Mouse (Mus musculus): ENCODE results near the gene Catsper2. TPM values are rescaled to one million over a fixed set of nuclear protein-coding genes. Genes with fewer than 3 reads are reported as not detected.

Gene Catsper2
- 0.55 and 0.79 TPM in 2 replicates for polyA plus RNA-seq (2012; ENCODE audit: low replicate concordance)

GRCm38 (mm10) chr2:121413387-121414042 lies at the start of gene Catsper2, which contains the start of gene Pdia3:
TSS of gene Catsper2 (minus strand) at chr2:121413792.
TSS of gene Pdia3 (plus strand) at chr2:121413775.

GRCm38 (mm10) chr2:121456692-121457642 lies 43.4 kb upstream of the Catsper2 start, which contains the start of gene Serinc4:
TSS of gene Serinc4 (minus strand) at chr2:121456781.

DNA sequence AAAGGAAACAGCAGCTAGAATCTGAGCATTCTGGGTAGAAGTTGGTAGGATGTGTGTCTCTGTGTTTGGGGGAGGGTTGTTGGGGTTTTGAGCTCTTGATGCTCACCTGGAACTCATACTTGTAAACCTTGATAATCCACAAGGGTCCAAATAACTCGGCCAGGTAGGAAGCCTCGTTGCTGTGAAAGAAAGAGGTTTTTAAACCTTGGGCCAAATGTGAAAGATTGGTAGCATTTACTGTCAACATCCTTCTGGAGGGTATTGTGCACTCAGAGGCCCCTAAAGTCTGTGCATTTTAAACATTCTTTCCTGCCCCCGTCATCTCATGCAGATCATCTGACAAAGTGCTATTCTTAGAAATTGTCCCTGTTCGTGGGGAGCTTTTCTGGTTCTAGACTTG lies 39.4 kb upstream of the Catsper2 start, which contains the start of gene Hypk:
Hypk (plus strand) TSS at position 301 of the 400 bp plus-strand sequence.

DNA sequence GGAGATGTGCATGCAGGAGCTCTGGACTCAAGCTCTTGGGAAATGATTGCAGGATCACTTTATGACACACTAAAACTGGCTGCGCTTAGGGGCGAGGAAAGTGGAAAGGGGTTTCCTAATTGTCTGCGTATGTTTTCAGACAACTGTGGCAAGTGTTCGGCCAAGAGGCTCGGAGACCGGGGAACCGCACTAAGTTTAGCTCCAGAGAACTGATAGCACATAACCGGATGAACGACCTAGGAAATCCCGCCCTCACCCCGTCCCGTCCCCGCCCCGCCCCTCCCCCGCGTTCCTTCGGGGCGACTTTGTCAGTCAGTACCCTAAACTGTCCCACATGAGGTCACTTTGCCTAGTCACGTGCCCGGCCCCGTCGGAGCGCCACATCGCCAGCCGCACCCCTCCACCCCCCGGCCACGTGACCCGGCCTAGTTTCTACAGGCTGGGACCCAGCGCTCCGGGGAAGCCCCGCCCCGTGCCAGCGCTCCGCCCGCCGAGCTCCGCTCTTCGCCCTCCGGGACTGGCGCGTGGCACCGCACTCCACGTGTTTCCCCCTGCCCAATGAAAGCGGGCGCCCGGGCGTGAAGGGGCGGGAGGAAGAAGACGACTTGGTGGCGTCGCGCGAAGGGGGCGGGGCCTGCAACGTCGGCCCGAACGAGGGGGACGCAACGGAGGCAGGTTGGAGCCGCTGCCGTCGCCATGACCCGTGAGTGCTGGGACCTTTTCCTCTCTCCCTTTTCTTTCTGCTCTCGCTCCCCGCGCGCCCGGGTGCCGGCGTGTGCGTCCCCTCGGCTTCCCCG lies 35.3 kb upstream of the Catsper2 start, which contains the start of gene Serf2:
Serf2 (plus strand) TSS at position 457 of the 797 bp plus-strand sequence.

DNA sequence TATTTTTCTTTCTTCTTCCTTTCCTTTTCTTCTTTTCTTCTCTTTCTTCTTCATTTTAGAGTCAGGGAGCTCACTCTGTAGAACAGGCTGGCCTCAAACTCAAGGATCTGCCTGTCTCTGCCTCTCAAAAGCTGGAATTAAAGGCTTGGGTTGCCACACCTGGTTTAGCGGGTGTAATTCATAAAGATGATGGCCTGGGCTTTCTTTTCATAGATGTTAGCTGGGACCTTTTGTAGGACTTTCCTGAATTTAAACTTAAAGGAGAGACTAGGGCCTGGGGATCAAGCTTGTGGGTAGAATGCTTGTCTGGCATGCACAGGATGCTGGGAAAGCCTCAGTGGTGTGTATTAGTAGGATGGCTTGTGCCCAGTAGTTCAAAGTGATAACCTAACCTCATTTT lies 30.6 kb upstream of the Catsper2 start, which contains the start of gene Ell3:
Ell3 (minus strand) TSS at position 101 of the 400 bp plus-strand sequence.

DNA sequence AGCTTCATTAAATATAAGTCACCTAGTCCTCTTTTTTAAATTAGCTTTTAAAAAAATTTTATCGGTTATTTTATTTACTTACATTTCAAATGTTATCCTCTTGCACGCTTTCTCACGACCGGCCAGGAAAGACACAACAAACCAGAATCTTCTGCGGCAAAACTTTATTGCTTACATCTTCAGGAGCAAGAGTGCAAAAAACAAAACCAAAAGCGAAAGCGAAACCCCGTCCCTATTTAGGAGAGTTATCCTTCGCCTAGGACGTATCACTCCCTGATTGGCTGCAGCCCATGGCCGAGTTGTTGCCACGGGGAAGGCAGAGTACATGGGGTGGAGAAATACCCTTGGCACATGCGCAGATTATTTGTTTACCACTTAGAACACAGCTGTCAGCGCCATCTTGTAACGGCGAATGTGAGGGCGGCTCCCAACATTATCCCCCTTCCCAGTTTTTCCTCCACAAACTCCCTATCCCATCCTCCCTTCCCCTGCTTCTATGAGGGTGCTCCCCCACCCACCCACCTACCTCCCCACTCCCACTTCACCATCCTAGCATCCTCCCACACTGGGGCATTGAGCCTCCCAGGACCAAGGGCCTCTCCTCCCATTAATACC lies 26.5 kb downstream of the Catsper2 start, which contains the start of gene Strc:
Strc (minus strand) TSS at position 208 of the 615 bp plus-strand sequence.

GRCm38 (mm10) chr2:121357494-121357893 lies 56.1 kb downstream of the Catsper2 start, which contains the start of gene Ckmt1:
TSS of gene Ckmt1 (plus strand) at chr2:121357714.

DNA sequence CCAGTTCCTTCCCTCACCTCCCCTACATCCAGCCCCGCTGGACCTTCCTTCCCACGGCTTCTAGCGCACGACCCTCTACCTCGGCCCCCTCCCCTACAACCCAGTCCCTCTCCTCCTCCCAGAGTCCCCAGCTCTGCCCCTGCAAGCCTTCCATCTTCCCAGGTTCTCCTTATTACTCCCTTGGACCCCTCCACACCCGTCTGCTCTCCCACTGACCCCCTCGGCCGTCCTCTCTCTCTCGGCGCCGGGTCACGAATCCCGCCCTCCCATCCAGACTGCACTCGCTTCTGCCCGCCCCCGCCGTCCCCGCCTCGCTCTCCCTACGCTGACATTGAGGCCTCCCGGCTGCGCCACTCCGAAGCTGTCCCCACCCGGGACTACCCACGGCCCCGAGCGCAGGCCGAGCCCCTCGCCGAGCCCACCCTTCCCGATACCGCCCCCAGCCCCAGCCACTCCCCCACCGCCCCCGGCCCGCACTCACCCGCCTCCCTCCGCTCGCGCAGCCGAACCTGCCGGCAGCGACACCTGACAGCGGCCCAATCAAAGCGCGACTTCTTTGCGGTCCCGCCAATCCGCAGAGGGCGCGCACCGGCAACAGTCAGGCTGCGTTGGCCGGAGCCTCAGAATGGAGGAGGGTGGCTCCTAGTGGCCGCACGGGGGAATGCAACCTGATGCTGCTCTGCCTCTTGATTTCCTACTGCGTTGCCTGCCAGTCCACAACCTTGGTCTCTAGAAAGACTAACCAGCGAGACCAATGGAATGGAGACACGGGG lies 58.6 kb downstream of the Catsper2 start, which contains the start of gene Ppip5k1:
Ppip5k1 (minus strand) TSS at position 577 of the 773 bp plus-strand sequence.

Other genes with a start within 250 kb of the Catsper2 start
- gene Tubgcp4, start 243.1 kb downstream of the Catsper2 start, polyA plus RNA-seq (2012; ENCODE audit: low replicate concordance): 6.4 and 20.8 TPM in 2 replicates
- 18.7 and 32.2 TPM in 2 replicates for gene Zscan29, start 242.7 kb downstream of the Catsper2 start, polyA plus RNA-seq (2012; ENCODE audit: low replicate concordance)
- 15.1 and 22.2 TPM in 2 replicates for gene Trp53bp1, start 142.4 kb downstream of the Catsper2 start, polyA plus RNA-seq (2012; ENCODE audit: low replicate concordance)
- 1.4 and 1.8 TPM in 2 replicates for gene Map1a, start 124.2 kb downstream of the Catsper2 start, polyA plus RNA-seq (2012; ENCODE audit: low replicate concordance)
- gene Ppip5k1, start 58.4 kb downstream of the Catsper2 start, polyA plus RNA-seq (2012; ENCODE audit: low replicate concordance): 7.0 and 8.7 TPM in 2 replicates
- not detected in 2 replicates for gene Ckmt1, start 56.1 kb downstream of the Catsper2 start, polyA plus RNA-seq (2012; ENCODE audit: low replicate concordance)
- not detected in 2 replicates for gene Strc, start 26.6 kb downstream of the Catsper2 start, polyA plus RNA-seq (2012; ENCODE audit: low replicate concordance)
- gene Pdia3, start within 50 bp of the Catsper2 start, polyA plus RNA-seq (2012; ENCODE audit: low replicate concordance): 448 and 1,332 TPM in 2 replicates
- gene Ell3, start 30.5 kb upstream of the Catsper2 start, polyA plus RNA-seq (2012; ENCODE audit: low replicate concordance): 8.3 and 17.1 TPM in 2 replicates
- gene Serf2, start 35.4 kb upstream of the Catsper2 start, polyA plus RNA-seq (2012; ENCODE audit: low replicate concordance): 199 and 329 TPM in 2 replicates
- 18.0 and 38.8 TPM in 2 replicates for gene Hypk, start 39.5 kb upstream of the Catsper2 start, polyA plus RNA-seq (2012; ENCODE audit: low replicate concordance)
- gene Serinc4, start 43.0 kb upstream of the Catsper2 start, polyA plus RNA-seq (2012; ENCODE audit: low replicate concordance): 0.13 and 0.19 TPM in 2 replicates
- 2.3 and 5.5 TPM in 2 replicates for gene Mfap1b, start 60.3 kb upstream of the Catsper2 start, polyA plus RNA-seq (2012; ENCODE audit: low replicate concordance)
- 1.9 and 11.4 TPM in 2 replicates for gene Mfap1a, start 92.9 kb upstream of the Catsper2 start, polyA plus RNA-seq (2012; ENCODE audit: low replicate concordance)
- gene Wdr76, start 92.9 kb upstream of the Catsper2 start, polyA plus RNA-seq (2012; ENCODE audit: low replicate concordance): 0.45 and 0.91 TPM in 2 replicates

Measured in hematopoietic multipotent progenitor cell, adult 10-12 weeks (in vitro differentiated cells).